Mouse (Mus musculus) megakaryocyte progenitor cell, adult 5-6 weeks (primary cell): ENCODE results near the gene Hist1h2bp. TPM values are rescaled to one million over a fixed set of nuclear protein-coding genes. Genes with fewer than 3 reads are reported as not detected.
A peak's percentile ranks its signal among the peaks of the same experiment; 100 is the strongest.

ENCODE experiments used
- ATAC-seq: replicated peaks from 2 replicates; pipeline ENCODE4 v1.8.0; 2016; ENCODE audit warnings: mild to moderate bottlenecking, moderate TSS enrichment, inconsistent platforms; ENCODE audit not compliant: poor library complexity
- total RNA-seq, 2 experiments: library from RNA; stranded (forward) in 1 of 2; stranded (reverse) in 1 of 2; fragments of 157-497, 149-512 nt in 1 of 2; fragments of 200-1000 nt in 1 of 2; gene quantifications; 2 replicates each; pipeline versions ENCODE4 v1.2.3 to v1.2.4; 2015 to 2017

The Hist1h2bp gene
- total RNA-seq (2015) (10.4 and 19.9 TPM in 2 replicates), total RNA-seq (2017) (37.0 and 43.7 TPM in 2 replicates)

GRCm38 (mm10) chr13:21786899-21787629 lies at the start of gene Hist1h2bp, which contains the start of gene Hist1h2an:
TSS of gene Hist1h2bp (plus strand) at chr13:21787461.
TSS of gene Hist1h2an (minus strand) at chr13:21787218.
- peak; percentile 76 for ATAC-seq

- no peak for ATAC-seq
Measured at GRCm38 (mm10) chr13:21745006-21745405, 42.3 kb upstream of the Hist1h2bp start.

- peak; percentile 13 for ATAC-seq
Measured at GRCm38 (mm10) chr13:21749387-21750158, 37.7 kb upstream of the Hist1h2bp start.

- peak; percentile 59 for ATAC-seq
Measured at GRCm38 (mm10) chr13:21750159-21751017, 36.9 kb upstream of the Hist1h2bp start, which contains the start of gene Hist1h4k. TSS of gene Hist1h4k (minus strand) at chr13:21750505.

- ATAC-seq: no peak
Measured at GRCm38 (mm10) chr13:21751417-21751816, 35.8 kb upstream of the Hist1h2bp start.

GRCm38 (mm10) chr13:21751827-21752226 lies 35.4 kb upstream of the Hist1h2bp start:
- ATAC-seq: no peak

GRCm38 (mm10) chr13:21752356-21752755 lies 34.9 kb upstream of the Hist1h2bp start:
- ATAC-seq: no peak

- ATAC-seq: peak; percentile 17
Measured at GRCm38 (mm10) chr13:21753051-21753523, 34.2 kb upstream of the Hist1h2bp start.

- ATAC-seq: peak; percentile 74
Measured at GRCm38 (mm10) chr13:21753524-21754285, 33.6 kb upstream of the Hist1h2bp start, which contains the start of the genes Hist1h2ak and Hist1h2bn. TSS of gene Hist1h2ak (minus strand) at chr13:21753827. TSS of gene Hist1h2bn (plus strand) at chr13:21754123.

- peak; percentile 28 for ATAC-seq
Measured at GRCm38 (mm10) chr13:21754294-21755001, 32.8 kb upstream of the Hist1h2bp start.

- ATAC-seq: no peak
Measured at GRCm38 (mm10) chr13:21755707-21756106, 31.6 kb upstream of the Hist1h2bp start.

GRCm38 (mm10) chr13:21778814-21779766 lies 8.2 kb upstream of the Hist1h2bp start:
- ATAC-seq: peak; percentile 47

- ATAC-seq: peak; percentile 56
Measured at GRCm38 (mm10) chr13:21779767-21780731, 7.2 kb upstream of the Hist1h2bp start, which contains the start of gene Hist1h1b. TSS of gene Hist1h1b (minus strand) at chr13:21780625.

GRCm38 (mm10) chr13:21781021-21781555 lies 6.2 kb upstream of the Hist1h2bp start:
- ATAC-seq: no peak

GRCm38 (mm10) chr13:21781639-21782038 lies 5.6 kb upstream of the Hist1h2bp start:
- no peak for ATAC-seq
